Mouse (Mus musculus) liver, postnatal 0 days (tissue): ENCODE measurements around the gene Klhdc10.

Experiments used
- CTCF ChIP-seq: sonication (generic); IDR thresholded peaks from 2 replicates; pipeline ENCODE4 v1.5.1; 2016; ENCODE audit warnings: antibody characterized with exemption, low read depth
- EP300 ChIP-seq: IDR thresholded peaks from 2 replicates; pipeline ENCODE4 v1.6.1; 2016; ENCODE audit warnings: antibody characterized with exemption, low read depth, mild to moderate bottlenecking

- TF ChIP-seq CTCF (no peak), EP300 (no peak)
Observed at GRCm38 (mm10) chr6:30462822-30463221, 61.2 kb downstream of the Klhdc10 start.
